Mouse (Mus musculus) macrophage (primary cell): ENCODE data around the gene Ap1s1. TPM values are rescaled to one million over a fixed set of nuclear protein-coding genes. Genes with fewer than 3 reads are reported as not detected.

Experiments used
- H3K27ac ChIP-seq: fragments of 350-480 bp; formaldehyde crosslinking; 2 replicates; pipeline ENCODE4 v1.9.0; 2021
- H3K36me3 ChIP-seq: fragments of 350-480 bp; formaldehyde crosslinking; 2 replicates; pipeline ENCODE4 v1.9.0; 2021; ENCODE audit errors: inconsistent target
- H3K4me3 ChIP-seq: fragments of 350-480 bp; formaldehyde crosslinking; 2 replicates; pipeline ENCODE4 v1.9.0; 2021; ENCODE audit errors: inconsistent target
- H3K79me2 ChIP-seq: fragments of 350-480 bp; formaldehyde crosslinking; 2 replicates; pipeline ENCODE4 v1.9.0; 2021; ENCODE audit errors: inconsistent target
- WGBS: methylation state at CpG from one replicate; pipeline ENCODE4 v1.1.7; 2026; ENCODE audit warnings: inconsistent platforms; ENCODE audit not compliant: missing documents; 5-methylcytosine and 5-hydroxymethylcytosine counted together
- polyA plus RNA-seq: library from polyadenylated mRNA; stranded (reverse); fragments of 250-400 nt; gene quantifications from 3 replicates; pipeline ENCODE4 v1.2.4, GENCODE M21; 2018; ENCODE audit warnings: inconsistent platforms

The Ap1s1 gene
- polyA plus RNA-seq, 1 experiment from 2014 or later = 131 TPM

DNA sequence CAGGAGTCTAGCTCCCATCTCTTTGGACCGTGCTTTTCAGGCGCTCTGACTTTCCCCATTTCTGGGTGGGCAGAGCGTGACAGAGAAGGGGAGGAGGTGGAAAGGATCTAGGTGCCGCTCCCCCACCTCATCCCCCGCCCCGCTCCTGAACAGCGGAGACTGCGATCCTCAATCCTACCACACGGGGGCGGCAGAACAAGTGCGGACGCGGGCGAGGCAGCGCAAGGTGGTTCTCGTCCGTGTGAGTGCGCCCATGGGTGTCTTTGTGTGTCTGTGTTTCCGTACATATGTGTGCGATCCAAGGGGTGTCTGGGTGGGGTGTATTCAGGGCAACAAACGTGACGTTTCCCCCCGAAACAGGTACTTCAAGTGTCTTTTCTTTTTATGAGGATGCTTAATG, 20.8 kb downstream of the Ap1s1 start:
- WGBS = 2% methylated on average over 21 of the region's 23 CpGs
- H3K79me2 ChIP-seq = no peaks in the 10 kb centered on the region
- H3K4me3 ChIP-seq = no peak overlapping the region
- no peaks in the 10 kb centered on the region for H3K36me3 ChIP-seq
- H3K27ac ChIP-seq = no peak overlapping the region

DNA sequence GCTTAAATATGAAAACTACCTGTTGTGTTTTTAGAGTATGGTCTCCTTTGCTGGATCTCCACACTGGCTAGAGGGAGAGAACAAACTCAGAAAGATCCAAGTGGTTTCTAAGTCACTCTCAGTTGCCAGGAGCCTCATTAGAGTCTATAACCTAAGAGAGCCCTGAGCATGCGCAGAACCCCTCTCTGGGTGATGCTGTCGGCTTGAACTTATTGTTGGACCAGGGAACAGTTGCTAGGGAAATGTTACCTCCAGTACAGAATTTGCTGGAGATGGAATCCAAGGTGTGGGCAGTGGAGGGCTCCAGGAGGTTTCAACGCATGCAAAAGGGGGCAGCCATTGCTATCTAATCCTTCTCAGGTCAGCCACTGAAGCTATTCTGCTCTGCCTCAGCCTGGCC, 21.6 kb downstream of the Ap1s1 start:
- no peak overlapping the region for H3K27ac ChIP-seq
- no peaks in the 10 kb centered on the region for H3K79me2 ChIP-seq
- H3K4me3 ChIP-seq = no peak overlapping the region
- H3K36me3 ChIP-seq = no peaks in the 10 kb centered on the region
- WGBS = 44% methylated on average over 3 of the region's 3 CpGs

DNA sequence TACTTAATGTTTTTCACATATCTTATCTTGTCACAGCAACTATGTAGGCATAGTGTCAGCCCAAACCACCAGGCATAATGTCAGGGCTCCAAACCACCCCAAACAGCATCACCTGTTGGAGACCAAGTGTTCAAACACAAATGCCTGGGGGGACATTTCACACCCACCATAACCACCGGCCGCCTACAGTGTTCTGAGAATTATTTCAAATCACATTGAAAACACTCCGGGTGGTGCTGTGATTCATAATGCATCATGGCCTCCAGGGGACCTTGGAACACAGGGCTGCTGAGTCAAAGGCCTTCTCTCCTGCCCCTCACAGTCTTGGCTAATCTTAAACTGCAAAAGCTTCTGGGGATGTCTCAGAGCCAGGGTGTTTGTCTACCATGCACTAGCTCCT, 30.0 kb downstream of the Ap1s1 start:
- no peak overlapping the region for H3K27ac ChIP-seq
- no peaks in the 10 kb centered on the region for H3K79me2 ChIP-seq
- WGBS = 94% methylated on average over 2 of the region's 3 CpGs
- no peak overlapping the region for H3K4me3 ChIP-seq
- no peaks in the 10 kb centered on the region for H3K36me3 ChIP-seq

DNA sequence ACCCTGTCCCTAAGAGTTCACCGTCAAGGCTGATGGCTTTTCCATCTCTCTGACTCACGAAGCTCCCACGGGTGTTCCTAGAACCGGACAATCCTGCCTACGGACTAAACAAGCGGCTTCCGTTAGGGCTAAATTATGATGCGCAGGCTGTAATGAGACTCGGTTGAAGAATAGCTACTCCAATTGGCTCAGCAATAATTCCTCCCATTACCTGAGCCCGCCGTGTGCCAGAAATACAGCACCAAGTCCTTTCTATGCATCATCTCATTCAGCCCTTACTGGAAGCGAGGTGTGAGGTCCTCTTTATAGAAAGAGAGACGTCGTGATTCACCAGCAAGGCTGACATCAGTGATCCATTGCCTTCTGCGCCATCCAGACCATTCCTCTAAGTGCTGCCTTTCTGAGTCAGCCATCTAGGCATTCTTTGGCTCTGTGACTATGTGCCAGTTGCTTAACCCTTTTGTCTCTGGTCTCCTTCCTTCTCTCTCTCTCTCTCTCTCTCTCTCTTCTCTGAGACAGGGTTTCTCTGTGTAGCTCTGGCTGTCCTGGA, 33.5 kb downstream of the Ap1s1 start:
- no peak overlapping the region for H3K27ac ChIP-seq

DNA sequence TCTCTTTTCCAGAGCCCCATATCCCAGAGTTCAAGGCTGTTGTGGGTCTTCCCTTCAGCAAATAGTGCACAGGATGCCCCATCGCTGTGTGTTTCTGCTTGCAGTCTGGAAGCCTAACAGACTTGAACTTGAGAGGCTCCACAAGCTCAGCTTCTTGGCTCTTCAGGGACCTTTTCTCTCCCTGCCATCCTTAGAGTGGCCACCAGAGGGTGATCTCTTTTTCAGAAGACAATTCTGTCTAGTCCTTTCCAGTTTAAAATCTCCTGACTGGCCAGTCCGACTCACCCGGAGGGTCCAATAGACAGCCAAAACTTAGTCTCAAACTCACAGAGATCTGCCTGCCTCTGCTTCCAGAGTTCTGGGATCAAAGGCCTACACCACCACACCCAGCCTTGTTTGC, 35.9 kb downstream of the Ap1s1 start:
- Histone ChIP-seq H3K27ac (no peak overlapping the region), H3K79me2 (no peaks in the 10 kb centered on the region), H3K36me3 (no peaks in the 10 kb centered on the region), H3K4me3 (no peak overlapping the region)
- WGBS = 11% methylated on average over 3 of the region's 3 CpGs

More for the DNA sequence above, 33.5 kb downstream of the Ap1s1 start:
- no peak overlapping the region for H3K4me3 ChIP-seq
- no peaks in the 10 kb centered on the region for H3K79me2 ChIP-seq
- 84% methylated on average over 15 of the region's 15 CpGs for WGBS
- H3K36me3 ChIP-seq = no peaks in the 10 kb centered on the region

DNA sequence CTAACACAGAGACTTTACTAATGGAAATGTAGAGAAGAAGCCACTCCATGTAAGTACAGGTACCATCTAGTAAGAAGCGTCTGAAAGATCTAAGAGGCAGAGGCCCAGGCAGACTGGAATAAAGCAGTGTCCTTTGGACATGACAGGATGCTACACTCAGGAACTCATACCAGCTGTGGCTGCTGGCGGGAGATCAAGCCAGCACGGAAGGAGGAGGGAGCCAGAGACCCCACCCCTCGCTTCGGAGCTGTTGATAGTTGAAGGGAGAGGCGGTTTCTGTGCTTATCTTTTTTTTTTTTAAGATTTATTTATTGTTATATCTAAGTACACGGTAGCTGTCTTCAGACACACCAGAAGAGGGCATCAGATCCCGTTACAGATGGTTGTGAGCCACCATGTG, 38.7 kb downstream of the Ap1s1 start:
- Histone ChIP-seq H3K4me3 (no peak overlapping the region), H3K36me3 (no peaks in the 10 kb centered on the region)
- 69% methylated on average over 8 of the region's 8 CpGs for WGBS

DNA sequence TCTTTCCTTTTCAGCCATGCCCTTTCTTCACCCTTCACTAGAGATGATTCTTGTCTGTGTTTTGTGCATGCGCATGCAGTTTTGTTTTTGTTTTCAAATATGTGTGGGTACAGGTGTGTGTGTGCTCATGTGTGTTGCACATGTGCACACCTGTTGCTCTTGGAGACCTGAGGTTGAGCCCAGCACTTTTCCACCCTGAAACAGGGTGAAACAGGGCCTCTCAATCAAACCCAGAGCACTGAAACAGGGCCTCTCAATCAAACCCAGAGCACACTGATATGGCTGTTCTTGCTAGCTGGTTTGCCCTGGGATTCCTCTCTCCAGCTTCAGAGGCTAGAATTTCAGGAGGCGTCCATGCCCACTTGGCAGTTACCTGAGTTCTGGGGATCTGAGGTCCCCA, 45.3 kb downstream of the Ap1s1 start:
- H3K36me3 ChIP-seq = peaks cover 1% of the 10 kb centered on the region; the same call in 1 of the 2 replicates
- H3K4me3 ChIP-seq = no peak overlapping the region
- 90% methylated on average over 2 of the region's 2 CpGs for WGBS
- no peak overlapping the region for H3K27ac ChIP-seq
- no peaks in the 10 kb centered on the region for H3K79me2 ChIP-seq

More for the DNA sequence above, 38.7 kb downstream of the Ap1s1 start:
- H3K27ac ChIP-seq = no peak overlapping the region
- H3K79me2 ChIP-seq = no peaks in the 10 kb centered on the region

DNA sequence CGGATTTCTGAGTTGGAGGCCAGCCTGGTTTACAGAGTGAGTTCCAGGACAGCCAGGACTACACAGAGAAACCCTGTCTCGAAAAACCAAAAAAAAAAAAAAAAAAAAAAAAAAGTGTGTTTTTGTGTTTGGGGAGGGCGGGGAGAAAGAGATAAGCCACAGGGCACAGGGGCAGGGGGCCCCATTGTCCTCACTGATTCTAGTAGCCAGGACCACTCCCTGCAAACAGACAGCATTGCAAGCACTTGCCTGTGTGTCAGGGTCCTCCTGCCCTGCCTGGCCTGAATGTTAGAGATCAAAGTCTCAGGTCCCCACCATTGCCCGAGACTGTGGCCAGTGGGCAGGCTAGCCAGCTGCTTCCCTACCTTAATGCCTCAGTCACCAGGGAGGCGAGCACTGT, 46.5 kb downstream of the Ap1s1 start:
- 88% methylated on average over 4 of the region's 5 CpGs for WGBS
- Histone ChIP-seq H3K79me2 (no peaks in the 10 kb centered on the region), H3K36me3 (peaks cover 13% of the 10 kb centered on the region; the same call in 1 of the 2 replicates), H3K27ac (no peak overlapping the region), H3K4me3 (no peak overlapping the region)

- peaks cover 18% of the 10 kb centered on the region for H3K79me2 ChIP-seq
- H3K27ac ChIP-seq = no peak overlapping the region
- 98% methylated on average over 6 of the region's 6 CpGs for WGBS
- no peak overlapping the region for H3K4me3 ChIP-seq
- peaks cover 54% of the 10 kb centered on the region for H3K36me3 ChIP-seq
These were observed 56.1 kb downstream of the Ap1s1 start for GRCm38 (mm10) chr5:136989801-136990200.

- peaks cover 21% of the 10 kb centered on the region for H3K79me2 ChIP-seq
- peak overlapping the region; percentile 64 for H3K4me3 ChIP-seq
- H3K36me3 ChIP-seq = peaks cover 55% of the 10 kb centered on the region
- peak overlapping the region; percentile 69 for H3K27ac ChIP-seq
- WGBS = 13% methylated on average over 7 of the region's 7 CpGs
These were observed 57.5 kb downstream of the Ap1s1 start for GRCm38 (mm10) chr5:136988420-136988819.

DNA sequence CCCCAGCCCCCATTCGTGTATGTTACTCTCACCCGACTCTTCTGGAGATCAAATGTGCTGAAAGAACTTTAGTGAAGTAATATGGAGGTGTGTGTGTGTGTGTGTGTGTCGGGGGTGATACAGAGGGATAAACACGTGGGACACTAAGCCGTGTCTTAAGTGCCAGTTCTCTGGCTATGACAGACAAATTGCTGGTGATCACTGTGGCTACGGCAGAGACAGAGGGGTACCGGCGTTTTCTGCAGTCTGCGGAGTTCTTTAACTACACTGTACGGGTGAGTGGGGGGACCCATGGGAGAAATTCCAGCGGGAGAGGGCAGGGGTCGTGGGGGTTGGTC, 58.0 kb downstream of the Ap1s1 start, which contains the start of gene Znhit1:
Znhit1 (minus strand) TSS at position 88 of the 338 bp plus-strand sequence.
- peak within 1 kb of the TSS; percentile 64 for H3K4me3 ChIP-seq
- peaks cover 52% of the 10 kb centered on the region for H3K36me3 ChIP-seq
- WGBS = 1% methylated on average over 11 of the region's 12 CpGs
- peaks cover 21% of the 10 kb centered on the region for H3K79me2 ChIP-seq
- H3K27ac ChIP-seq = peak within 1 kb of the TSS; percentile 69

DNA sequence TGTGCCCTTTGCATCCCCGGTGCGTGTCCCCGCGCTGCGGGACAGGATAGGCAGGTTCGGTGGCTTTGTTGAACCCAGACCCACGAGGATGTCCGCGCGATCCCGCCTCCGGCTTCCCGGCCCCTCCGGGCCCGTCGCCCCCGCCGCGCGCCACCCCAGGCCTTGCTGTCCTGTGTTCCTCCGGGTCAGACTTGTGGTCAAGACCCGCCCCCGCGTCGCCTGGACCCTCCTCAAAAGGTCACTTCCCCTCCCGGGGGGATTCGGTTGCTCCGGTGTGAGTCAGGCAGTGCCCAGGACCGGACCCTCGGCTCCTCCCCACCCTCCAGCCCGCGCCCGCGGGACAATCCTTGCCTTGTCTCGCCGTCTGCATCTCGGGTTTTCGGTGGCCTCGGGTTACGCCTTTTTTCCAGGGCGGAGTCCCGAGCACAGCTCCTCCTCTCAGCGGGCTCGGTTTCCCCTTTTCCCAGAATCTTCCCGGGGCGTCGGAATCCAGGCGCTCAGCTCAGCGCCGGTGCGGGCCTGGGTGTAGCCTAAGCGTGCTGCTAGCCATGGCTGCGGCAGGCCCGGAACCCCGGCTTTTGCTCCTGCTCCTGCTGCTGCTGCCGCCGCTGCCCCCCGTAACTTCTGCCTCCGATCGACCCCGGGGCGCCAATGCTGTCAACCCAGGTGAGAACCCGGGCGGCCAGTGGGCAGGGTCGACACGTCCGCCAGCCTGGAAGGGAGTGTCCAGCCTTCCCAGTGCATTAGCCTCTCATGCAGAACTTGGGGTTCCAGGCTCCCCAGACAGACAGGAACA, 58.6 kb downstream of the Ap1s1 start:
- Histone ChIP-seq H3K79me2 (peaks cover 21% of the 10 kb centered on the region), H3K4me3 (peak overlapping the region; percentile 64), H3K27ac (peak overlapping the region; percentile 69), H3K36me3 (peaks cover 48% of the 10 kb centered on the region)
- WGBS = under 1% methylated on average over 65 of the region's 67 CpGs

DNA sequence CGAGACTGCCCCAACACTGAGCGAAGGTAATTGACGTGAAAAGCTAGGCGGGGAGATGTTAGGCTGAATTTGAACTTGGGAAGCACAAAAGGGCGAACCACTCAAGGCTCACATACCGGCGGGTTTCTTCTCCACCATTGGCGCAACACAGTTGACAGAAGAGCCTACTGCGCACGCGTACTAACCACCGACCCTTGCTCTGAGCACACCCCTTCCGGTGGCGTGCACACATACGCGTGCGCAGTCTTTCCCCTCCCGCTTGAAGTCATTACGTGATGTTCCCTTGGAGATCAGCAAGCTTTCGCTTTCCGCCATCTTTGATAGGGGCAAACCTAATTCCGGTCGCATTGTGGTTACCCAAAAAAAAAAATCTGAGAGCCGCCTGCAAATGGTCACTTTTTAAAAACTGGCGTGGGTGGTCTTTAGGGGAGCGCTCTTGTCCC, 59.2 kb downstream of the Ap1s1 start, which contains the start of gene Plod3:
Plod3 (plus strand) TSS at position 325 of the 443 bp plus-strand sequence.
- Histone ChIP-seq H3K79me2 (peaks cover 21% of the 10 kb centered on the region), H3K27ac (peak within 1 kb of the TSS; percentile 69)
- 1% methylated on average over 26 of the region's 26 CpGs for WGBS

More for the DNA sequence above, 59.2 kb downstream of the Ap1s1 start, which contains the start of gene Plod3:
- Histone ChIP-seq H3K36me3 (peaks cover 48% of the 10 kb centered on the region), H3K4me3 (peak within 1 kb of the TSS; percentile 64)
